Mouse (Mus musculus) bone marrow macrophage, adult 2 months (primary cell): Measurements from ENCODE around the gene Ncoa3.

Experiments used
- CTCF ChIP-seq: IDR thresholded peaks from 2 replicates; pipeline ENCODE4 v1.5.1; 2012; ENCODE audit warnings: low read depth, mild to moderate bottlenecking, low read length, moderate library complexity
- POLR2A ChIP-seq: IDR thresholded peaks from 2 replicates; pipeline ENCODE4 v1.6.1; 2012; ENCODE audit warnings: mild to moderate bottlenecking, low read depth, low read length, borderline replicate concordance

- TF ChIP-seq CTCF (no peak), POLR2A (no peak)
Observed at GRCm38 (mm10) chr2:165960695-165961094, 31.7 kb upstream of the Ncoa3 start.
